In genomic region chr5:114875858-114876257, GRCm38 (mm10) we compare ENCODE assay signal across 9 mouse cellular contexts. TPM values are rescaled to one million over a fixed set of nuclear protein-coding genes. Genes with fewer than 3 reads are reported as not detected.
DNase-seq lines count a peak whose midpoint lies in the region; ATAC-seq and TF ChIP-seq lines count a peak whose summit lies in the region.
"Had no signal": no experiment of that assay in that cellular context is flagged by ENCODE, and none has a peak within 500 bp of the region (broad histone marks: within the 10 kb centered on the region; RNA-seq: fewer than 3 reads in every experiment).

No protein-coding gene starts in this region.

- 40% methylated on average over 6 of the region's 6 CpGs for WGBS in kidney, adult 2 months
- 25% methylated on average over 6 of the region's 6 CpGs for WGBS in small intestine, adult 2 months

- no peak overlapping the region for H3K4me3 ChIP-seq in kidney, adult 2 months (ENCODE audit: insufficient read depth, low read depth, low read length)
- 0 out of 2 replicates have a peak overlapping the region, but pooled peaks have one; percentile 13 for H3K4me3 ChIP-seq in small intestine, adult 2 months (ENCODE audit: low read depth, low read length)
- H3K4me3 ChIP-seq: neural tube, embryonic 12.5 days had no signal

- DNase-seq in cerebellum, postnatal 14 days, result peak; percentile 33 to 43
- no peak for DNase-seq in cerebellum, postnatal 36 days
- DNase-seq in retina, embryonic 14.5 days (ENCODE audit: low spot score), result peak; percentile 75
- DNase-seq in retina, postnatal 1 day, result no peak
- peak; percentile 33 for DNase-seq in kidney, adult 2 months
- no peak for DNase-seq in frontal cortex, postnatal 14 days (ENCODE audit: low spot score in 2 of 2)

- no peaks in the 10 kb centered on the region for H3K27me3 ChIP-seq in kidney, adult 2 months (replicated peaks; ENCODE audit: control insufficient read depth, insufficient read depth, low read length)
- 0 out of 2 replicates have a peak, but pooled peaks cover 6% of the 10 kb centered on the region for H3K27me3 ChIP-seq in small intestine, adult 2 months (ENCODE audit: control insufficient read depth, insufficient read depth, low read length)
- H3K27me3 ChIP-seq: neural tube, embryonic 12.5 days had no signal

- no peaks in the 10 kb centered on the region for H3K4me1 ChIP-seq in kidney, adult 2 months (ENCODE audit: control insufficient read depth, insufficient read depth, low read length)
- H3K4me1 ChIP-seq in small intestine, adult 2 months (ENCODE audit: control insufficient read depth, insufficient read depth, insufficient read length, low read length), result no peaks in the 10 kb centered on the region

- no peaks in the 10 kb centered on the region for H3K36me3 ChIP-seq in kidney, adult 2 months (ENCODE audit: control insufficient read depth, insufficient read depth, low read length)
- H3K36me3 ChIP-seq in small intestine, adult 2 months (ENCODE audit: control insufficient read depth, insufficient read depth, low read length), result no peaks in the 10 kb centered on the region
- H3K36me3 ChIP-seq: neural tube, embryonic 12.5 days had no signal

- H3K27ac ChIP-seq in kidney, adult 2 months (ENCODE audit: insufficient read depth, low read depth, low read length), result no peak overlapping the region
- no peak overlapping the region for H3K27ac ChIP-seq in small intestine, adult 2 months (ENCODE audit: insufficient read depth, low read depth, low read length)
- H3K27ac ChIP-seq: neural tube, embryonic 12.5 days had no signal

- no peak for ATAC-seq in erythroblast, adult 5-6 weeks (replicated peaks; ENCODE audit: low FRiP score, poor library complexity, severe bottlenecking)

- no peak for TF ChIP-seq POLR2A in kidney, adult 2 months (IDR thresholded peaks at IDR 0.05; ENCODE audit: low read depth, low read length)
- no peak for TF ChIP-seq POLR2A in small intestine, adult 2 months (IDR thresholded peaks at IDR 0.05; ENCODE audit: low read depth, low read length)

- TF ChIP-seq CTCF in kidney, adult 2 months (conservative IDR thresholded peaks at IDR 0.05; ENCODE audit: insufficient read depth, insufficient read length, low read depth, low read length), result peak; percentile 64
- peak; percentile 62; the same call in 1 of the 2 replicates for TF ChIP-seq CTCF in small intestine, adult 2 months (IDR thresholded peaks at IDR 0.05; ENCODE audit: extremely low read depth, insufficient read length, insufficient replicate concordance, low read depth, low read length)

RNA-seq across cellular contexts. Expression of gene Gm9936, which starts 17.4 kb away (rescaled TPM):
- polyA plus RNA-seq in kidney, adult 2 months (2012; rRNA removed), result not detected in 2 replicates
- polyA plus RNA-seq in small intestine, adult 2 months (2012; rRNA removed), result 0.05 TPM in 1 of 2 replicates, not detected in the other
- not detected in 2 replicates for total RNA-seq in erythroblast, adult 5-6 weeks (2015; ENCODE audit: low replicate concordance)
- not detected in 2 replicates for total RNA-seq in erythroblast, adult 5-6 weeks (2017; ENCODE audit: low replicate concordance)

RNA-seq across cellular contexts. Expression of gene Oasl2, which starts 20.9 kb away (rescaled TPM):
- 10.2 and 11.2 TPM in 2 replicates for polyA plus RNA-seq in kidney, adult 2 months (2012; rRNA removed)
- polyA plus RNA-seq in small intestine, adult 2 months (2012; rRNA removed), result 7.2 and 53.4 TPM in 2 replicates
- total RNA-seq in erythroblast, adult 5-6 weeks (2015; ENCODE audit: low replicate concordance), result 95.3 and 131 TPM in 2 replicates
- total RNA-seq in erythroblast, adult 5-6 weeks (2017; ENCODE audit: low replicate concordance), result 94.0 and 102 TPM in 2 replicates

RNA-seq across cellular contexts. Expression of gene 4930519G04Rik, which starts 22.4 kb away (rescaled TPM):
- not detected in 2 replicates for polyA plus RNA-seq in kidney, adult 2 months (2012; rRNA removed)
- not detected in 2 replicates for polyA plus RNA-seq in small intestine, adult 2 months (2012; rRNA removed)
- total RNA-seq in erythroblast, adult 5-6 weeks (2015; ENCODE audit: low replicate concordance), result not detected in 2 replicates
- total RNA-seq in erythroblast, adult 5-6 weeks (2017; ENCODE audit: low replicate concordance), result not detected in 2 replicates
- polyA plus RNA-seq: neural tube, embryonic 12.5 days had no signal

RNA-seq across cellular contexts. Expression of gene Oasl1, which starts 47.2 kb away (rescaled TPM):
- polyA plus RNA-seq in kidney, adult 2 months (2012; rRNA removed), result 4.3 and 5.7 TPM in 2 replicates
- polyA plus RNA-seq in small intestine, adult 2 months (2012; rRNA removed), result 88.2 and 139 TPM in 2 replicates
- total RNA-seq in erythroblast, adult 5-6 weeks (2015; ENCODE audit: low replicate concordance), result 3.6 and 4.8 TPM in 2 replicates
- 3.7 and 8.6 TPM in 2 replicates for total RNA-seq in erythroblast, adult 5-6 weeks (2017; ENCODE audit: low replicate concordance)

RNA-seq across cellular contexts. Expression of gene 1500011B03Rik, which starts 52.6 kb away (rescaled TPM):
- polyA plus RNA-seq in kidney, adult 2 months (2012; rRNA removed), result 30.2 and 34.7 TPM in 2 replicates
- 9.3 and 11.0 TPM in 2 replicates for polyA plus RNA-seq in small intestine, adult 2 months (2012; rRNA removed)
- 16.7 and 24.8 TPM in 2 replicates for total RNA-seq in erythroblast, adult 5-6 weeks (2015; ENCODE audit: low replicate concordance)
- 2.4 and 10.7 TPM in 2 replicates for total RNA-seq in erythroblast, adult 5-6 weeks (2017; ENCODE audit: low replicate concordance)

Comparison
In these comparisons a context has a peak if more than half of its experiments do, and no peak if none do; other contexts are left out.
1. DNase-seq: peak in cerebellum, postnatal 14 days (2 of 2), retina, embryonic 14.5 days (single experiment) and kidney, adult 2 months (single experiment); none in cerebellum, postnatal 36 days (0 of 2), retina, postnatal 1 day (single experiment) and frontal cortex, postnatal 14 days (0 of 2).